Mouse (Mus musculus): Measurements from ENCODE around the gene Sept8. TPM values are rescaled to one million over a fixed set of nuclear protein-coding genes. Genes with fewer than 3 reads are reported as not detected.

Sept8 gene
- 33.8 and 34.4 TPM in 2 replicates for polyA plus RNA-seq (2015; fragmentation: Nextera tagmentation; extraction: Ambion mirVana)

DNA sequence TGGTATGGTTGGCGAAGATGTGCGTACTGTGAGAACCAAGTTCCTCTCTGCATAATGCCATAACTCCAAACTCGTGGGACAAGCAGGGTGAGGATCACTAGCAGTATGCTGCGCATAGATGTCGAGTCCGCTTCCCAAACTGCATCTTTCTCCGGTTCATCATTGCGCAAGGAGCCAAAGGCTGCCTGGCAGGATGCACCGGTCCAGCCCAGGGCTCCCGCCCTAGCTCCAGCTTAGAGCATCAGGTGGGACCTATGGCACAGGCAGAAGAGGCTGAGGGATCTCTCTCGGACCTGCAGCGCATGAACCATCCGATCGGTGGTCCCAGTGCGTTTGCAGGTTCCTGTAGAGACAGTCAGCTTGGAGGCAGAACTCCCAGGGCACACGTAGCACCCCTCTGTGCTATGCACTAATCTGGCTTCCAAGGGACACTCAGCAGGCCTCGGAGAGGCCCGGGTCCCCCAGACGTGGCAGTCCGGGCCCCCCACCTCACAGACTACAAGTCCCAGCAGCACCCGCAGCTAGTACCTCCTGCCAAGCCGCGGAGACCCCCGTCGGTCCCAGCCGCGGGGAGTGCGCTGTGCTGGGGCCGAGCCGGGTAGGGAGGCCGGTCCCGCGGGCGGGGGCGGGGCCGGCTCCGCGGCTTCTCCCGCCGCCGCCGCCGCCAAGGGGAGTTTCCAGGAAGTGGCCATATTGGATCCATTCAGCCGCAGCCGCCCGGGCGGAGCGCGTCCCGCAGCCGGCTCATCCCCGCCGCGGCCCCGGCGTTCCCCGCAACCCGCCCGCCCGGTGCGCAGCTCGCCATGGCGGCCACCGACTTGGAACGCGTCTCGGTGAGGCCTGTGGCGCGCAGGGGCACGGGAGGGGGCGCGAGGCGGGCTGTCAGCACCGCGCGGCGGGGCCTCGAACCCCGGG is at the start of gene Sept8:
TSS of gene Sept8 (plus strand) at position 51 of the 915 bp plus-strand sequence.
- H3K4me2 ChIP-seq (ENCODE audit: low read depth, low read length), result peak within 1 kb of the TSS; percentile 81
- H3K4me1 ChIP-seq (ENCODE audit: control insufficient read depth, insufficient read depth, low read length), result peaks cover 31% of the 10 kb centered on the region
- WGBS, result 5% methylated on average over 71 of the region's 79 CpGs
- peak; percentile 81 for ATAC-seq (ENCODE audit: insufficient read depth, low FRiP score)
- H3K27ac ChIP-seq (ENCODE audit: low read length), result peak within 1 kb of the TSS; percentile 92
- H3K36me3 ChIP-seq (ENCODE audit: control insufficient read depth, insufficient read depth, low read length), result no peaks in the 10 kb centered on the region
- H3K27me3 ChIP-seq (ENCODE audit: control insufficient read depth, insufficient read depth, low read length), result no peaks in the 10 kb centered on the region
- no peaks in the 10 kb centered on the region for H3K9me3 ChIP-seq (replicated peaks; ENCODE audit: control insufficient read depth, low read length)
- peak within 1 kb of the TSS; percentile 90 for H3K9ac ChIP-seq (ENCODE audit: low read length)
- H3K4me3 ChIP-seq (replicated peaks; ENCODE audit: low read length), result peak within 1 kb of the TSS; percentile 81

DNA sequence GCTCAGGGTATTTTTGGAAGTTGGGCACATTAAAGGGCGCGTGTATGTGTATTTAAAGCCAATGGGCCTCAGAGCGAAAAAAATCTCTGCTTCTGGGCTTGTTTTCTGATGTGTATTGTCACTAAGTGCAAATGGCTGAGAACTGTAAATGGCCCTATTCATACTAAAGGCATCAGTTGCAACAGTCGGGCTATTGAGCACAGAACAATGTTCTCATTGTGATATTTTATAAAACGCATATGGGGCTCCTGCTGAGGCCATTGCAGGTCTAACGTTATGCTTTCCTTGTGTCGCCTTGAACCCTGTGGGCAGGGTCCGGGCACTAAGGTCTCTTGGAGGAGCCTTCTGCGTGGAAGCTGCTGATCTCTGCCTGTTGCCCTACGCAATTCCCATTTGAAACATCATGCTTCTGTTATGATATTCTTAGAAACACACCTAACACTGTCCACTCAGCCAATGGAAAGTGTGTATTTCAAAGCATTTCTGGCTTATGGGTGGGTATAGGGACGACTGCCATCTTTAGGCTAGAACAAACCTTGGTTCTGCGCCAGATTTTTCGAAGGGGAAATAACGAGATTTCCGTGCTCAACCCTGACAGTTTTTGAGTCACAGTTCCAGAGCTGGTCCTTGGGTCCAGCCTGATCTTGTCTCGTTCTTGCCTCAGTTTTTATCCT is 49.6 kb upstream of the Sept8 start:
- no peak for ATAC-seq (ENCODE audit: insufficient read depth, low FRiP score)
- WGBS, result 41% methylated on average over 16 of the region's 16 CpGs
- Histone ChIP-seq H3K4me2 (ENCODE audit: low read depth, low read length) (peak overlapping the region; percentile 49), H3K36me3 (ENCODE audit: control insufficient read depth, insufficient read depth, low read length) (no peaks in the 10 kb centered on the region), H3K27ac (ENCODE audit: low read length) (no peak overlapping the region), H3K4me1 (ENCODE audit: control insufficient read depth, insufficient read depth, low read length) (peaks cover 17% of the 10 kb centered on the region), H3K9me3 (replicated peaks; ENCODE audit: control insufficient read depth, low read length) (no peaks in the 10 kb centered on the region), H3K27me3 (ENCODE audit: control insufficient read depth, insufficient read depth, low read length) (peaks cover 42% of the 10 kb centered on the region), H3K9ac (ENCODE audit: low read length) (no peak overlapping the region), H3K4me3 (replicated peaks; ENCODE audit: low read length) (no peak overlapping the region)

DNA sequence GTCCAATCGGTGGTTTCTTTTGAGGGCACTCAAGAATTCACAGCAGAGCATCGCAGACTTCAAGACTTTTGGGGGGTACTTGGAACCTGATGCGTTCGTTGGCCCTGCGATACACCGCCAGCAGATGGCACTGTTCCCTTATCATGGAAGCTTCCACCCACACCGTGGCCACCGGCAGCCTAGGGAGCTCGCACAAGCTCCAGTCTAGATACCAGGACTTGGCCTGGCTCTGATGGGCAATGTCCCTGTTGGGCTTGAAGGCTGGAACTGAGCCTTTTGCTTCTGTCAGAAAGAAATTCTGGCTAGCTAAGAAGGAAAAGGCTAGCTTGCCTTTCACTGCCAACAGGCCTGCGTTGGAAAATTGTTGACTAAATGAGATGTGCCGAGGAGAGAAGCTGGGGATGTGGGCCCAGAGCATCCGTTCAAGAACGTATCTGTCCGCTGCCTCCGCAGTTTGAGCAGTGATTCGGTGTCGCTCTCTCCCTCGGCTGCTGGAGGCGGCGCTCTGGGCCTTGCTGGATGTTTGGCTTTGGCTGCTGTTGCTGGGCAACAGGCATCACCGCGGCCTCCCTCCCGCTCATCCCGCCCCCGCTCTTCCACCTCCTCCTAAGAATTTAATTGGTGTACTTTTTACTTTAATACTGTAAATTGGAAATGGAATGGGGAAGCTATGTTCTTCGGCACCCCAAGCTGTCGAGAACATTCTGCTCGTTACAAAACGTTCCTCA is 48.9 kb upstream of the Sept8 start, which contains the start of gene Gm9837:
TSS of gene Gm9837 (minus strand) at position 512 of the 728 bp plus-strand sequence.
- Histone ChIP-seq H3K9me3 (replicated peaks; ENCODE audit: control insufficient read depth, low read length) (no peaks in the 10 kb centered on the region), H3K27ac (ENCODE audit: low read length) (no peak within 1 kb of the TSS), H3K27me3 (ENCODE audit: control insufficient read depth, insufficient read depth, low read length) (peaks cover 41% of the 10 kb centered on the region), H3K4me3 (replicated peaks; ENCODE audit: low read length) (peak within 1 kb of the TSS; percentile 27), H3K4me2 (ENCODE audit: low read depth, low read length) (peak within 1 kb of the TSS; percentile 49), H3K4me1 (ENCODE audit: control insufficient read depth, insufficient read depth, low read length) (peaks cover 17% of the 10 kb centered on the region), H3K9ac (ENCODE audit: low read length) (peak within 1 kb of the TSS; percentile 4; the same call in 1 of the 2 replicates), H3K36me3 (ENCODE audit: control insufficient read depth, insufficient read depth, low read length) (no peaks in the 10 kb centered on the region)
- peak; percentile 78; the same call in 1 of the 2 replicates for ATAC-seq (ENCODE audit: insufficient read depth, low FRiP score)
- 5% methylated on average over 29 of the region's 29 CpGs for WGBS

DNA sequence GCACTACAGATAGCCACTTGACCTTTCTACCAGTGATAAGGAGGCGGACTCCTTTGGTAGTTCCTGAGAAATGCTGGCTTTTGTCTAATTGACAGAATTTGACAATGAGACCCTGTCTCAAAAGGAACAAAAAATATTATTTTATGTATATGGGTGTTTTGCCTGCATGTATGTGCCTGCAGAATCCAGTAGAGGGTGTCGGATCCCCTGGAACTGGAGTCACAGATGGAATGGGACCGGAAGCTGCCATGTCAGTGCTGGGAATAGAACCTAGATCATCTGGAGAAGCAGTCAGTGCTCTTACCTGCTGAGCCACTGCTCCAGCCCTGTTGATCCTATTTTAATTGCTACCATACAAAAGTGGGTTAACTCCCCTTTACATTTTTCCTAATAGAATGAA is 46.3 kb upstream of the Sept8 start:
- Histone ChIP-seq H3K36me3 (ENCODE audit: control insufficient read depth, insufficient read depth, low read length) (no peaks in the 10 kb centered on the region), H3K4me3 (replicated peaks; ENCODE audit: low read length) (no peak overlapping the region), H3K27me3 (ENCODE audit: control insufficient read depth, insufficient read depth, low read length) (peaks cover 37% of the 10 kb centered on the region), H3K9me3 (replicated peaks; ENCODE audit: control insufficient read depth, low read length) (no peaks in the 10 kb centered on the region), H3K4me1 (ENCODE audit: control insufficient read depth, insufficient read depth, low read length) (peaks cover 10% of the 10 kb centered on the region), H3K4me2 (ENCODE audit: low read depth, low read length) (no peak overlapping the region), H3K27ac (ENCODE audit: low read length) (no peak overlapping the region), H3K9ac (ENCODE audit: low read length) (no peak overlapping the region)
- no peak for ATAC-seq (ENCODE audit: insufficient read depth, low FRiP score)
- WGBS, result 71% methylated on average over 3 of the region's 3 CpGs

DNA sequence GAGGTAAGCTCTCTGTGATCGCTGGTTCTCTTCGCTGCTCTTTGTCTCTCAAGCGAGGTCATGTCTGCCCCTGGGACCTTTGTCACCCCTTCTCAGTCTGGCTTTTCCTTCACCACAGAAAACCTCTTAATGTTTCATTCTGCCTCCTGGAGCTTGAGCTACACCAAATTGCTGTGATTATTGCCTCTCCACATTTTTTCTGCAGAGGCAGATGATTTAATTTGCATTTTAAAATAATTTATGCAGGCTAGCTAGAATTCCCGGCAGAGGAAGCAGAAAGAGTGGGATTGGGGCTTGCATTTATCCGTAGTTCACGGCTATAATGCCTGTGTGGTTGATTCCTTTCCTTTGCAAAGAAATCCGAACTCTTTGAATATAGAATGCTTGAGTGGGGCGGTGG is 43.4 kb upstream of the Sept8 start:
- Histone ChIP-seq H3K27ac (ENCODE audit: low read length) (no peak overlapping the region), H3K9me3 (replicated peaks; ENCODE audit: control insufficient read depth, low read length) (no peaks in the 10 kb centered on the region), H3K36me3 (ENCODE audit: control insufficient read depth, insufficient read depth, low read length) (no peaks in the 10 kb centered on the region), H3K4me3 (replicated peaks; ENCODE audit: low read length) (no peak overlapping the region), H3K9ac (ENCODE audit: low read length) (no peak overlapping the region), H3K27me3 (ENCODE audit: control insufficient read depth, insufficient read depth, low read length) (peaks cover 59% of the 10 kb centered on the region), H3K4me2 (ENCODE audit: low read depth, low read length) (no peak overlapping the region), H3K4me1 (ENCODE audit: control insufficient read depth, insufficient read depth, low read length) (peaks cover 16% of the 10 kb centered on the region)
- ATAC-seq (ENCODE audit: insufficient read depth, low FRiP score), result no peak
- 30% methylated on average over 8 of the region's 8 CpGs for WGBS

DNA sequence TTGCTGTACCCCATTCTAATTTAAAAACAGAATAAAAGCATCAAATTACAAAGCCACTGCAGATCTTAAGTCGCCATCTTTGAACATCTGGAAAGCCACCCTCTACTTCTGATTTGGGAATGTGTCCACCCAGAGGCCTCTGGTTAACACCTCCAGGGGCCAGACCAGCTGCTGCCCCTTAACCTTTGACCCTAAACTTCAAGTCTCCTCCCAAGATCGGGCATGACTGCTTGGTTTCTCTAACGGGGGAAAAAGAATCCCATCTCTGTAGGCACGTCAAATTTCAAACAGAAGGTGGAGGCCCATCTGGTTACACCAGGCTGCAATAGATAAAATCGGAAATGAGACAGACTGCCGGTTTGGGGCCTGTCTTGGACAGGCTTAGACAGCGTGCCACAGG is 41.2 kb upstream of the Sept8 start:
- Histone ChIP-seq H3K4me2 (ENCODE audit: low read depth, low read length) (no peak overlapping the region), H3K4me3 (replicated peaks; ENCODE audit: low read length) (no peak overlapping the region), H3K27me3 (ENCODE audit: control insufficient read depth, insufficient read depth, low read length) (peaks cover 55% of the 10 kb centered on the region), H3K36me3 (ENCODE audit: control insufficient read depth, insufficient read depth, low read length) (no peaks in the 10 kb centered on the region), H3K4me1 (ENCODE audit: control insufficient read depth, insufficient read depth, low read length) (peaks cover 15% of the 10 kb centered on the region), H3K27ac (ENCODE audit: low read length) (no peak overlapping the region), H3K9ac (ENCODE audit: low read length) (no peak overlapping the region), H3K9me3 (replicated peaks; ENCODE audit: control insufficient read depth, low read length) (no peaks in the 10 kb centered on the region)
- no peak for ATAC-seq (ENCODE audit: insufficient read depth, low FRiP score)
- 47% methylated on average over 7 of the region's 7 CpGs for WGBS

DNA sequence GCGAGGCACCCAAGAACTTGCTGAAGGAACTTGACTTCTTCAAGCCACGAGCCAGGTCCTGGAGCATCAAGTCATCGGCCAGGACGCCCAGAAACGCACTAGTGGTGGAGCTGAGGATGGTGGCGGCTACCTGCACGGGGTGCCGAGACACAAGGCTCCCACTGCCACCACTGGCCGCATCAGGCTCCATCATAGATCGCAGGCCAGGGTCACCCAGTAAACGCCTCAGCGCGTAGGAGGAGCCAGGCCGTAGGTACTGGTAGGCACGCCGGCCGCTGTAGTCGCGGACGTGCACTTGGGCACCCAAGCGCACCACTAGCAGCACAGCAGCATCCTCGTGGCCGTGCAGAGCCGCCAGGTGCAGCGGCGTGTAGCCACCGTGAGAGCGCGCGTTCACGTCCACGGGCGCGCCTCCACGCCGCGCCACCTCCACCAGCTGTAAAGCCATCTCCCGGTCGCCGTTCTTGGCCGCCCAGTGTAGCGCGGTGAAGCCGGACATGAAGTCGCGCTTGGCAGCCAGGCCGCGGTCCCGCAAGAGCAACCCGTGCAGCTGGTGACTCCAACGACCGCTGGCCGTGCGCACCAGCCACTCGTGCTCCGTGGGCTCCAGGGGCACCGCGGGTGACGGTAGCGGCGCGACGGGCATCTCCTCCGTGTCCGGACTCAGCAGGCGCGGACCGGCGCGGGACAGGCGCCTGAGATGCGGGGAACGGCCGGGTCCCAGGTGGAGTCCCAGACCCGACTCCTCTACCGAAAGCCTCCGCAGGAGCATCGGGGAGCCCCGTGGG is 40.5 kb upstream of the Sept8 start:
- 5% methylated on average over 79 of the region's 79 CpGs for WGBS
- peak overlapping the region; percentile 75 for H3K4me2 ChIP-seq (ENCODE audit: low read depth, low read length)
- ATAC-seq (ENCODE audit: insufficient read depth, low FRiP score), result peak; percentile 48; the same call in 1 of the 2 replicates
- peaks cover 55% of the 10 kb centered on the region for H3K27me3 ChIP-seq (ENCODE audit: control insufficient read depth, insufficient read depth, low read length)
- peak overlapping the region; percentile 52 for H3K4me3 ChIP-seq (replicated peaks; ENCODE audit: low read length)
- no peaks in the 10 kb centered on the region for H3K9me3 ChIP-seq (replicated peaks; ENCODE audit: control insufficient read depth, low read length)
- peak overlapping the region; percentile 60 for H3K9ac ChIP-seq (ENCODE audit: low read length)
- peaks cover 15% of the 10 kb centered on the region for H3K4me1 ChIP-seq (ENCODE audit: control insufficient read depth, insufficient read depth, low read length)
- H3K27ac ChIP-seq (ENCODE audit: low read length), result no peak overlapping the region
- H3K36me3 ChIP-seq (ENCODE audit: control insufficient read depth, insufficient read depth, low read length), result no peaks in the 10 kb centered on the region

DNA sequence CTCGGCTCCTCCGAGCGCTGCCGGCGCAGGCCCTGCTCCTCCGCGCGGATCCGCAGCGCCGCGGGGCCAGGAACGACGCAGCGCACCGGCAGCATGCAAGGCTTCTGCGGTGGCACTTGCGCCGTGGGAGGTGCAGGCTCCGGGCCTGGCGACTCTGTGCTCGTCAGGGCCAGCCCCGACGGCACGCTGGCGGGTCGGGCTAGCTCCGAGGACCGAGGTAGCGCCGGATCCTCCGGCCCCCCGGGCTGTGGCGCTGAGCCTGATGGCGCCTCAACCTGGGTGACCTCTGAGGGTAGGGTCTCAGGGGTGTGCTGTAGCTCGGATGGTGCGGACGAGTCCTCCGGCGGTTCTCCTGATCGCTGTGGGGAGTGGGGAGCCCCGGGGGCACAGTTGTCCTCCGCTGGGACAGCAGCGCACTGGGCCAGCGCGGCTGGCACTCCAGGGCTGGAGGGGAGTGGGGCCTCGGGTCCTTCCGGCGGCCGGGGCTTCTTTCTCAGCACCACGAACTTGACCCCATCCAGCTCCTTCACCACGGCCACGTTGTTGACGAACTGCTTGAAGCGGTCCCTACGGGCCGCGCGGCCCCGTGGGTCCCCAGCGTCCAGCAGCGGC is 39.8 kb upstream of the Sept8 start:
- peak; percentile 12; the same call in 1 of the 2 replicates for ATAC-seq (ENCODE audit: insufficient read depth, low FRiP score)
- Histone ChIP-seq H3K27me3 (ENCODE audit: control insufficient read depth, insufficient read depth, low read length) (peaks cover 51% of the 10 kb centered on the region), H3K36me3 (ENCODE audit: control insufficient read depth, insufficient read depth, low read length) (no peaks in the 10 kb centered on the region), H3K4me1 (ENCODE audit: control insufficient read depth, insufficient read depth, low read length) (peaks cover 15% of the 10 kb centered on the region), H3K4me3 (replicated peaks; ENCODE audit: low read length) (peak overlapping the region; percentile 52), H3K9me3 (replicated peaks; ENCODE audit: control insufficient read depth, low read length) (no peaks in the 10 kb centered on the region), H3K4me2 (ENCODE audit: low read depth, low read length) (peak overlapping the region; percentile 75), H3K9ac (ENCODE audit: low read length) (peak overlapping the region; percentile 60), H3K27ac (ENCODE audit: low read length) (no peak overlapping the region)
- WGBS, result 1% methylated on average over 62 of the region's 62 CpGs

All from stomach, embryonic 16.5 days (tissue).